Mouse (Mus musculus): ENCODE results near the gene Medag.

DNA sequence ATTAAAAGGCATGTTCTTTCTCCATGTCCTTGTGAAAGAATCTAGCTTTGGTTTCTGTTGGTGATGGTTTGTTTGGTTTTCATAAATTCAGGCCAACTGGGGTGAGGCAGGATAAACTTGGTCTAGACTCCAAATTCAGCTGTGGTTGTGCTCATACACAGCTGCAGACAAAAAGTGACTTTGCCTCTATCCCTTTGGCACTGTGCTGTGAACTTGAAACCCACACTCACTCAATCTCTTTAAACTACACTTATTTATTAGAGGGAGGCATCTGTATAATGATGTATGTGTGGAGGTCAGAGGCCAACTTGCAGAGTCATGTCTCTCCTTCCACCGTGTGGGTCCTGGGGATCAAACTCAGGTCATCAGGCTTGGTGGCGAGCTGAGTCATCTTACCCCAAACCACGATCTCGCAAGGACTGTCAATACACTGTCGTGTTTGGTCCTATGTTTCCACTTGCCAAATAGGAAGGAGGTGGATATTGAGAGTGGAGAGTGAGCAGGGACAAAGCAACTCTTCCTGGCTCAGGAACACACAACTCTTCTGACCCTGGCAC lies 25.2 kb upstream of the Medag start:
- no peak for TF ChIP-seq GATA1 (IDR thresholded peaks at IDR 0.05; ENCODE audit: low read length)
- no peak for TF ChIP-seq TAL1 (IDR thresholded peaks at IDR 0.05; ENCODE audit: low read length)

All from erythroblast, embryonic 14.5 days (primary cell).